Mouse (Mus musculus) liver, embryonic 11.5 days (tissue): Measurements from ENCODE around the gene Ppp1r8. TPM values are rescaled to one million over a fixed set of nuclear protein-coding genes. Genes with fewer than 3 reads are reported as not detected.
A peak's percentile ranks its signal among the peaks of the same experiment; 100 is the strongest.
"Not testable (repeated sequence)": the region's sequence is repeated elsewhere in the genome, so short reads cannot be mapped to it uniquely, and the experiment has no call there.

Experiments used
- ATAC-seq: fragments of 200-750 bp; cut with Nextera tagmentation; replicated peaks from 2 replicates; pipeline ENCODE4 v1.8.0; 2017; ENCODE audit warnings: moderate number of reproducible peaks, mild to moderate bottlenecking, moderate TSS enrichment, moderate library complexity; ENCODE audit not compliant: low FRiP score
- DNase-seq: peaks from one replicate; pipeline ENCODE4 v3.0.0-alpha.2; 2017; ENCODE audit warnings: low spot score
- H3K27ac ChIP-seq: fragments of 300-500 bp; sonication (generic); 2 replicates; pipeline ENCODE4 v1.5.1; 2014; ENCODE audit warnings: mild to moderate bottlenecking, low read depth, low read length, control low read depth
- H3K27me3 ChIP-seq: fragments of 300-500 bp; sonication (generic); replicated peaks from 2 replicates; pipeline ENCODE4 v1.6.1; 2014; ENCODE audit warnings: low read length, mixed read lengths; ENCODE audit not compliant: control insufficient read depth, insufficient read depth
- H3K36me3 ChIP-seq: fragments of 300-500 bp; sonication (generic); 2 replicates; pipeline ENCODE4 v1.6.1; 2014; ENCODE audit warnings: mild to moderate bottlenecking, low read length, moderate library complexity, mixed read lengths; ENCODE audit not compliant: control insufficient read depth, insufficient read depth
- H3K4me1 ChIP-seq: fragments of 300-500 bp; sonication (generic); replicated peaks from 2 replicates; pipeline ENCODE4 v1.6.1; 2014; ENCODE audit warnings: low read length, mixed read lengths; ENCODE audit not compliant: control insufficient read depth, insufficient read depth
- H3K4me2 ChIP-seq: fragments of 300-500 bp; sonication (generic); 2 replicates; pipeline ENCODE4 v1.6.1; 2014; ENCODE audit warnings: mild to moderate bottlenecking, control low read depth, moderate library complexity
- H3K4me3 ChIP-seq: fragments of 300-500 bp; sonication (generic); 2 replicates; pipeline ENCODE4 v1.5.1; 2014; ENCODE audit warnings: low read depth, low read length, control low read depth
- H3K9ac ChIP-seq: fragments of 300-500 bp; sonication (generic); 2 replicates; pipeline ENCODE4 v1.6.1; 2014; ENCODE audit warnings: low read depth, low read length, control low read depth
- H3K9me3 ChIP-seq: fragments of 300-500 bp; sonication (generic); 2 replicates; pipeline ENCODE4 v1.6.1; 2016; ENCODE audit warnings: low read length, inconsistent platforms, mixed read lengths; ENCODE audit not compliant: control insufficient read depth
- WGBS: fragments of 180-500 bp; shearing (Covaris S2); extraction: QIAGEN DNeasy Blood & Tissue Kit; methylation state at CpG from one replicate; pipeline ENCODE4 v1.1.7; 2014; 5-methylcytosine and 5-hydroxymethylcytosine counted together
- polyA plus RNA-seq: library from polyadenylated mRNA; unstranded; fragments of >200 nt; fragmentation: Nextera tagmentation; extraction: Ambion mirVana; gene quantifications from 2 replicates; pipeline ENCODE4 v1.2.1, GENCODE M21; 2014

Gene Ppp1r8
- polyA plus RNA-seq, 1 experiment from 2014 or later: 44.0 TPM

DNA sequence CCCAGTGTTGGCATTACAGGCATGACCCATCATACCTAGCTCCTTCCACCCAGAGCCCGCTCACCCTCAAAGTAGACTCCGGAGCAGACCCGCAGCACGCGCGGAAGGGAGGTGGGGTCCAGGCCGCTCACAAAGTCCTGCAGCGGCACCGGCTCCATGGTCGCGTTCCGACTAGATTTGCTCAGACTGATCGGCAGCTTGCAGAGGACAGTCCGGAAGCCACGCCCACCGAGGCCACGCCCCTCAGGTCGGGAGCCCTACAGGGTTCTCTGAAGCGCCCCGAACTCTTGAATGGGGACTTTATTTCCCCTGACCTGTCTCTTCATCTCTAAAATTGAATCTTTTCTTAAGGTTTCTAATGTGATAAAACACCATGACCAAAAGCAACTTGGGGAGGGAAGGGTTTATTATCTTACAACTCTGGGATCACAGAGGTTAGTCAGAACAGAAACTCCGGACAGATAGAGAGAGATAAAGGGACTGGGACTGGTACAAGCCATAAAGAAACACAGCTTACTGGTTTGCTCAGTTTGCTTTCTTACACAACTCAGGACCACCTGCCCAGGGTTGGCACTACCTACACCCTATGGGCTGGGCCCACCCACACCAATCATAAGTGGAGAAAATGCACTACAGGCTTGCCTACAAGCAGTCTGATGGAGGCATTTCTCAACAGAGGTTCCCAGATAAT is 46.6 kb downstream of the Ppp1r8 start, which contains the start of gene Themis2:
Gene Themis2 (minus strand): TSS at position 192 of the 691 bp plus-strand sequence.
- ATAC-seq: peak; percentile 76
- WGBS: 3% methylated on average over 21 of the region's 21 CpGs

DNA sequence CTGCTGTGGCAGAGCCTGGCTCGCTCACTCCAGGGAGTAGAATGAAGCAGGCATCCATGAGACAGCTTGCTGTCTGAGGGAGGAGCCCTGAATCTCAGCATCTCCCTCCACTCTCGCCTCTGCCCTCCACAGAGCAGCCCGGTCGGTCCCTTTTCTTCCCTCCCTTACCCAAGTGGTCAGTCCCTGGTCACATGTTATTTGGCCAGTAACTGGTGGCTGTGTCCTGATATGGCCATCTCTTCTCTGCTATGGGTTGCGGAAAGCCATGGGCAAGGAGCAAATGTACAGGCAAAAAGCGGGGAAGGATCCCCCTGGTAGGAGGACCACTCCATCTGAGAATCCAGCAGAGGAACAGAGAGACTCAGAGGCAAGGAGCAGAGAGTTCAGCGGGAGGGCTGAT is 47.8 kb downstream of the Ppp1r8 start:
- H3K4me3 ChIP-seq: no peak overlapping the region
- H3K4me1 ChIP-seq: peaks cover 10% of the 10 kb centered on the region
- H3K4me2 ChIP-seq: peak overlapping the region; percentile 86
- H3K27ac ChIP-seq: no peak overlapping the region
- H3K9ac ChIP-seq: no peak overlapping the region
- H3K9me3 ChIP-seq: no peaks in the 10 kb centered on the region
- DNase-seq (no peak), ATAC-seq (no peak)
- WGBS: 68% methylated on average over 7 of the region's 7 CpGs
- peaks cover 11% of the 10 kb centered on the region for H3K27me3 ChIP-seq
- H3K36me3 ChIP-seq: no peaks in the 10 kb centered on the region

More for the DNA sequence above, 46.6 kb downstream of the Ppp1r8 start, which contains the start of gene Themis2:
- Histone ChIP-seq H3K36me3 (no peaks in the 10 kb centered on the region), H3K4me2 (peak within 1 kb of the TSS; percentile 86), H3K4me3 (peak within 1 kb of the TSS; percentile 44), H3K27me3 (peaks cover 11% of the 10 kb centered on the region), H3K4me1 (peaks cover 10% of the 10 kb centered on the region), H3K27ac (no peak within 1 kb of the TSS; the same call in 1 of the 2 replicates), H3K9ac (0 out of 2 replicates have a peak within 1 kb of the TSS, but pooled peaks have one; percentile 20), H3K9me3 (no peaks in the 10 kb centered on the region)
- DNase-seq: peak; percentile 80

GRCm38 (mm10) chr4:132794760-132795159 is 48.2 kb downstream of the Ppp1r8 start:
- Histone ChIP-seq H3K36me3 (no peaks in the 10 kb centered on the region), H3K27ac (no peak overlapping the region), H3K9ac (no peak overlapping the region), H3K4me1 (peaks cover 10% of the 10 kb centered on the region), H3K4me3 (no peak overlapping the region), H3K4me2 (peak overlapping the region; percentile 86; the same call in 1 of the 2 replicates), H3K27me3 (peaks cover 11% of the 10 kb centered on the region), H3K9me3 (no peaks in the 10 kb centered on the region)
- DNase-seq (no peak), ATAC-seq (no peak)
- WGBS: 66% methylated on average over 8 of the region's 8 CpGs

DNA sequence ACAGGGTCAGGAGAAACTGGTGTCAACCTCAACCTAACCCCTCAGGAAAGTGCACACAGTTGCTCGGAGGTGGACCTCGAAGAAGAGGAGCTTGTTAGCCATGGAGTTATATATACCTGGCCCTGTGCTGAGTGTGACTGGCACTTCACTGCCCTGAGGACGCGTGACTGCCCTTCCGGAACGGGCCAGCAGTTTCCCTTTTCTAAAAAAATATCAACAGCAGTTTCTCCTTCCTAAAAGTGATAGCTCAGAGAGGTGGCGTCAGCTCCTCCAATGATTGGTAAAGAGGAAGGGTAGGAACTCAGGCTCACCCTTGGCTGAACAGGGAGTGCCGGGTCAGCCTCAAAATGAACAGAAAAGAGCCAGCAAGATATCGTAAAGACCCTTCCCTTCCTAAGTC is 48.9 kb downstream of the Ppp1r8 start:
- Histone ChIP-seq H3K9me3 (no peaks in the 10 kb centered on the region), H3K9ac (no peak overlapping the region), H3K4me3 (no peak overlapping the region), H3K4me1 (peaks cover 10% of the 10 kb centered on the region), H3K36me3 (no peaks in the 10 kb centered on the region), H3K27me3 (peaks cover 11% of the 10 kb centered on the region), H3K27ac (no peak overlapping the region), H3K4me2 (peak overlapping the region; percentile 18; the same call in 1 of the 2 replicates)
- no peak for ATAC-seq
- no peak for DNase-seq
- WGBS: 42% methylated on average over 9 of the region's 9 CpGs

GRCm38 (mm10) chr4:132793322-132794004 is 49.5 kb downstream of the Ppp1r8 start:
- peaks cover 11% of the 10 kb centered on the region for H3K27me3 ChIP-seq
- H3K4me3 ChIP-seq: not testable (repeated sequence)
- 89% methylated on average over 8 of the region's 9 CpGs for whole genome bisulfite sequencing

GRCm38 (mm10) chr4:132789731-132790130 is 53.2 kb downstream of the Ppp1r8 start:
- Histone ChIP-seq H3K27me3 (no peaks in the 10 kb centered on the region; the same call in none of the 2 replicates), H3K4me1 (no peaks in the 10 kb centered on the region), H3K36me3 (no peaks in the 10 kb centered on the region), H3K9ac (no peak overlapping the region), H3K9me3 (no peaks in the 10 kb centered on the region), H3K4me2 (no peak overlapping the region), H3K4me3 (no peak overlapping the region), H3K27ac (no peak overlapping the region)
- 77% methylated on average over 8 of the region's 8 CpGs for WGBS
- ATAC-seq (no peak), DNase-seq (no peak)

More at GRCm38 (mm10) chr4:132793322-132794004, 49.5 kb downstream of the Ppp1r8 start:
- not testable (repeated sequence) for ATAC-seq, H3K4me1 ChIP-seq, H3K4me2 ChIP-seq, H3K9ac ChIP-seq, H3K36me3 ChIP-seq, H3K9me3 ChIP-seq, DNase-seq, H3K27ac ChIP-seq

- H3K27me3 ChIP-seq: no peaks in the 10 kb centered on the region
- 88% methylated on average over 13 of the region's 13 CpGs for WGBS
- H3K9ac ChIP-seq: no peak overlapping the region
- H3K4me1 ChIP-seq: peaks cover 4% of the 10 kb centered on the region; the same call in 1 of the 2 replicates
- ATAC-seq (no peak), DNase-seq (no peak)
- H3K9me3 ChIP-seq: no peaks in the 10 kb centered on the region
- no peak overlapping the region for H3K4me2 ChIP-seq
- no peak overlapping the region for H3K4me3 ChIP-seq
- no peaks in the 10 kb centered on the region for H3K36me3 ChIP-seq
- no peak overlapping the region for H3K27ac ChIP-seq
These were observed 57.7 kb downstream of the Ppp1r8 start for GRCm38 (mm10) chr4:132785228-132785627.

DNA sequence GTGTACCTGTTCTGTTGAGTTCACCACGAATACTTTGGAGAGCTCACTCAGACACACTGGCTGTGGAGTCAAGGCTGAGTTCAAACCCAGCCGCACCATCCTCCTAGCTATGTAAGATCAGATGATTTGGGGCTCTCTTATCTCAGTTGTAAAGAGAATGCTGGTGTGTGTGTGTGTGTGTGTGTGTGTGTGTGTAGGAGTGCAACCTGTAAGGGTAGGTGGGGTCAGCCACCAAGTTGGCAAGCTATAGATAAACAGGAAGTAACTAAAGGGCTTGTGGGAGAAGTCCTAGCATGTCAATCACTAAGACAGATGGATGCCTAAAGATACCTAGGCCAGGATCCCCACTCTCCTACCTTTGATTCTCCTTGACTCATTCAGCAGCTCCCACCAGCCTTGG is 59.2 kb downstream of the Ppp1r8 start:
- Histone ChIP-seq H3K4me1 (peaks cover 4% of the 10 kb centered on the region; the same call in 1 of the 2 replicates), H3K27ac (no peak overlapping the region), H3K9ac (no peak overlapping the region), H3K27me3 (no peaks in the 10 kb centered on the region), H3K4me3 (no peak overlapping the region), H3K9me3 (no peaks in the 10 kb centered on the region), H3K4me2 (no peak overlapping the region), H3K36me3 (peaks cover 8% of the 10 kb centered on the region)
- DNase-seq (no peak), ATAC-seq (no peak)
- 79% methylated on average over 2 of the region's 2 CpGs for WGBS
